Mouse (Mus musculus) lung, postnatal 0 days (tissue): Measurements from ENCODE around the gene Nfic. TPM values are rescaled to one million over a fixed set of nuclear protein-coding genes. Genes with fewer than 3 reads are reported as not detected.
A peak's percentile ranks its signal among the peaks of the same experiment; 100 is the strongest.

Source experiments
- ATAC-seq: fragments of 200-750 bp; cut with Nextera tagmentation; 2 replicates; pipeline ENCODE4 v1.8.0; 2017; ENCODE audit warnings: moderate library complexity
- DNase-seq: peaks from one replicate; pipeline ENCODE4 v3.0.0-alpha.2; 2016; ENCODE audit warnings: low spot score
- H3K27ac ChIP-seq: fragments of 300-500 bp; sonication (generic); 2 replicates; pipeline ENCODE4 v1.5.1; 2014; ENCODE audit warnings: antibody characterized with exemption, mild to moderate bottlenecking, low read length, mixed read lengths
- H3K27me3 ChIP-seq: fragments of 300-500 bp; sonication (generic); replicated peaks from 2 replicates; pipeline ENCODE4 v1.6.1; 2014; ENCODE audit warnings: low read length, mixed read lengths; ENCODE audit not compliant: insufficient read depth
- H3K36me3 ChIP-seq: fragments of 300-500 bp; sonication (generic); 2 replicates; pipeline ENCODE4 v1.6.1; 2014; ENCODE audit warnings: low read length, mixed read lengths; ENCODE audit not compliant: insufficient read depth
- H3K4me1 ChIP-seq: fragments of 300-500 bp; sonication (generic); 2 replicates; pipeline ENCODE4 v1.6.1; 2014; ENCODE audit warnings: antibody characterized with exemption, low read depth, low read length, mixed read lengths; ENCODE audit not compliant: insufficient read depth
- H3K4me2 ChIP-seq: fragments of 300-500 bp; sonication (generic); replicated peaks from 2 replicates; pipeline ENCODE4 v1.6.1; 2014; ENCODE audit warnings: low read depth, mild to moderate bottlenecking, low read length, moderate library complexity, mixed read lengths
- H3K4me3 ChIP-seq: fragments of 300-500 bp; sonication (generic); 2 replicates; pipeline ENCODE4 v1.5.1; 2014; ENCODE audit warnings: low read depth, low read length
- H3K9ac ChIP-seq: fragments of 300-500 bp; sonication (generic); replicated peaks from 2 replicates; pipeline ENCODE4 v1.6.1; 2014; ENCODE audit warnings: low read depth, mild to moderate bottlenecking
- H3K9me3 ChIP-seq: fragments of 300-500 bp; sonication (generic); 2 replicates; pipeline ENCODE4 v1.6.1; 2016; ENCODE audit warnings: low read length, mixed read lengths
- CTCF ChIP-seq: IDR thresholded peaks from 2 replicates; pipeline ENCODE4 v1.5.1; 2016; ENCODE audit warnings: antibody characterized with exemption, mild to moderate bottlenecking
- EP300 ChIP-seq: IDR thresholded peaks from 2 replicates; pipeline ENCODE4 v1.6.1; 2016; ENCODE audit warnings: antibody characterized with exemption, mild to moderate bottlenecking, control low read depth
- WGBS: fragments of 180-500 bp; shearing (Covaris S2); extraction: QIAGEN DNeasy Blood & Tissue Kit; methylation state at CpG from one replicate; pipeline ENCODE4 v1.1.7; 2014; 5-methylcytosine and 5-hydroxymethylcytosine counted together
- polyA plus RNA-seq: library from polyadenylated mRNA; unstranded; fragments of >200 nt; fragmentation: Nextera tagmentation; extraction: Ambion mirVana; gene quantifications from 2 replicates; pipeline ENCODE4 v1.2.1, GENCODE M21; 2015

Nfic gene
- polyA plus RNA-seq, 1 experiment from 2014 or later, result 73.6 TPM

GRCm38 (mm10) chr10:81469253-81469652 is 13.8 kb upstream of the Nfic start:
- Histone ChIP-seq H3K27ac (no peak overlapping the region), H3K9ac (no peak overlapping the region), H3K4me2 (no peak overlapping the region), H3K4me1 (no peaks in the 10 kb centered on the region), H3K36me3 (no peaks in the 10 kb centered on the region), H3K4me3 (no peak overlapping the region), H3K27me3 (peaks cover 17% of the 10 kb centered on the region), H3K9me3 (no peaks in the 10 kb centered on the region)
- ATAC-seq (no peak), DNase-seq (no peak)
- TF ChIP-seq CTCF, result no peak
- no peak for TF ChIP-seq EP300
- 76% methylated on average over 5 of the region's 5 CpGs for WGBS

GRCm38 (mm10) chr10:81467670-81468235 is 12.3 kb upstream of the Nfic start:
- H3K9me3 ChIP-seq, result no peaks in the 10 kb centered on the region
- ATAC-seq (no peak), DNase-seq (no peak)
- H3K27me3 ChIP-seq, result peaks cover 6% of the 10 kb centered on the region
- no peak overlapping the region for H3K9ac ChIP-seq
- no peak overlapping the region for H3K4me3 ChIP-seq
- H3K4me2 ChIP-seq, result no peak overlapping the region
- no peaks in the 10 kb centered on the region for H3K36me3 ChIP-seq
- H3K27ac ChIP-seq, result no peak overlapping the region
- no peaks in the 10 kb centered on the region for H3K4me1 ChIP-seq
- no peak for TF ChIP-seq CTCF
- TF ChIP-seq EP300, result no peak
- 83% methylated on average over 16 of the region's 16 CpGs for WGBS

GRCm38 (mm10) chr10:81466881-81467280 is 11.4 kb upstream of the Nfic start:
- Histone ChIP-seq H3K4me3 (no peak overlapping the region), H3K4me1 (no peaks in the 10 kb centered on the region), H3K9ac (no peak overlapping the region), H3K27me3 (peaks cover 11% of the 10 kb centered on the region), H3K9me3 (no peaks in the 10 kb centered on the region), H3K4me2 (no peak overlapping the region), H3K36me3 (no peaks in the 10 kb centered on the region), H3K27ac (no peak overlapping the region)
- TF ChIP-seq CTCF (no peak), EP300 (no peak)
- 54% methylated on average over 14 of the region's 14 CpGs for WGBS
- no peak for DNase-seq
- no peak for ATAC-seq

- WGBS, result 62% methylated on average over 2 of the region's 2 CpGs
- peaks cover 11% of the 10 kb centered on the region for H3K27me3 ChIP-seq
Measured at GRCm38 (mm10) chr10:81466066-81466465, 10.6 kb upstream of the Nfic start.

GRCm38 (mm10) chr10:81465265-81465645 is 9.8 kb upstream of the Nfic start:
- TF ChIP-seq CTCF (peak; percentile 18; the same call in 1 of the 2 replicates), EP300 (no peak)
- H3K27ac ChIP-seq, result no peak overlapping the region
- no peaks in the 10 kb centered on the region for H3K9me3 ChIP-seq
- H3K4me2 ChIP-seq, result no peak overlapping the region
- H3K4me1 ChIP-seq, result no peaks in the 10 kb centered on the region
- DNase-seq (peak; percentile 75), ATAC-seq (peak; percentile 78)
- H3K9ac ChIP-seq, result no peak overlapping the region
- no peaks in the 10 kb centered on the region for H3K36me3 ChIP-seq
- WGBS, result 7% methylated on average over 5 of the region's 5 CpGs
- H3K4me3 ChIP-seq, result no peak overlapping the region
- H3K27me3 ChIP-seq, result peaks cover 14% of the 10 kb centered on the region

More at GRCm38 (mm10) chr10:81466066-81466465, 10.6 kb upstream of the Nfic start:
- DNase-seq, result no peak
- no peak for TF ChIP-seq CTCF
- no peak for TF ChIP-seq EP300
- Histone ChIP-seq H3K9me3 (no peaks in the 10 kb centered on the region), H3K27ac (no peak overlapping the region), H3K9ac (no peak overlapping the region), H3K4me2 (no peak overlapping the region), H3K4me1 (no peaks in the 10 kb centered on the region), H3K36me3 (no peaks in the 10 kb centered on the region), H3K4me3 (no peak overlapping the region)
- no peak for ATAC-seq

GRCm38 (mm10) chr10:81464405-81465264 is 9.2 kb upstream of the Nfic start:
- H3K27me3 ChIP-seq, result peaks cover 19% of the 10 kb centered on the region
- no peaks in the 10 kb centered on the region for H3K36me3 ChIP-seq
- no peak for TF ChIP-seq EP300
- no peak for TF ChIP-seq CTCF
- H3K4me1 ChIP-seq, result no peaks in the 10 kb centered on the region
- no peak overlapping the region for H3K9ac ChIP-seq
- 3% methylated on average over 29 of the region's 33 CpGs for WGBS
- H3K9me3 ChIP-seq, result no peaks in the 10 kb centered on the region
- H3K27ac ChIP-seq, result no peak overlapping the region
- ATAC-seq (peak; percentile 86), DNase-seq (peak; percentile 78)
- H3K4me2 ChIP-seq, result peak overlapping the region; percentile 30; the same call in 1 of the 2 replicates
- peak overlapping the region; percentile 14; the same call in 1 of the 2 replicates for H3K4me3 ChIP-seq
